Mouse (Mus musculus) MEL (cell line): ENCODE measurements at regions not wholly inside any gene's neighbourhood (a gene's known extent, or its start where the extent isn't known, plus 50 kb on each side); places are given as distances from the start of the nearest gene placed in this dataset.

Experiments used
- DNase-seq: peaks from one replicate; pipeline ENCODE4 v3.0.0; 2011; ENCODE audit warnings: low read depth, low spot score
- H3K27ac ChIP-seq: 2 replicates; pipeline ENCODE4 v1.5.1; 2012; ENCODE audit warnings: low read depth, mild to moderate bottlenecking, control low read depth, low read length, moderate library complexity; ENCODE audit not compliant: control insufficient read depth
- H3K27me3 ChIP-seq, 2 experiments: fragments of 150-350 bp in 1 of 2; sonication (generic) in 1 of 2; 2 replicates each; pipeline ENCODE4 v1.6.1; 2012; ENCODE audit warnings: low read length in 2 of 2, mild to moderate bottlenecking in 2 of 2, improper control_type of control experiment in 1 of 2, moderate library complexity in 1 of 2; ENCODE audit not compliant: insufficient read depth in 2 of 2, control insufficient read depth in 1 of 2
- H3K36me3 ChIP-seq, 2 experiments: 2 replicates each; pipeline ENCODE4 v1.6.1; 2012 to 2014; ENCODE audit warnings: low read length in 2 of 2, improper control_type of control experiment in 1 of 2, inconsistent platforms in 1 of 2, mild to moderate bottlenecking in 1 of 2; ENCODE audit not compliant: insufficient read depth in 2 of 2, control insufficient read depth in 1 of 2
- H3K4me1 ChIP-seq, 2 experiments: fragments of 150-350 bp in 1 of 2; sonication (generic) in 1 of 2; 2 replicates each; pipeline ENCODE4 v1.6.1; 2012; ENCODE audit warnings: low read length in 2 of 2, improper control_type of control experiment in 1 of 2, mild to moderate bottlenecking in 1 of 2; ENCODE audit not compliant: insufficient read depth in 2 of 2, control insufficient read depth in 1 of 2
- H3K4me3 ChIP-seq, 2 experiments: fragments of 150-350 bp in 1 of 2; sonication (generic) in 1 of 2; 2 replicates each; pipeline ENCODE4 v1.5.1; 2012; ENCODE audit warnings: low read depth in 2 of 2, low read length in 2 of 2, mild to moderate bottlenecking in 2 of 2, moderate library complexity in 2 of 2, control low read depth in 1 of 2, improper control_type of control experiment in 1 of 2; ENCODE audit not compliant: control insufficient read depth in 1 of 2, insufficient read depth in 1 of 2
- H3K79me2 ChIP-seq: 2 replicates; pipeline ENCODE4 v1.6.1; 2012; ENCODE audit warnings: mild to moderate bottlenecking, low read length, moderate library complexity; ENCODE audit not compliant: control insufficient read depth, poor library complexity, insufficient read depth
- H3K9ac ChIP-seq: 2 replicates; pipeline ENCODE4 v1.6.1; 2012; ENCODE audit warnings: low read depth, mild to moderate bottlenecking, control low read depth, low read length, moderate library complexity; ENCODE audit not compliant: control insufficient read depth, poor library complexity, severe bottlenecking
- H3K9me3 ChIP-seq: fragments of 150-350 bp; sonication (generic); replicated peaks from 2 replicates; pipeline ENCODE4 v1.6.1; 2012; ENCODE audit warnings: mild to moderate bottlenecking, low read length, improper control_type of control experiment, moderate library complexity; ENCODE audit not compliant: insufficient read depth
- CHD1 ChIP-seq: IDR thresholded peaks from 2 replicates; pipeline ENCODE4 v1.6.1; 2012; ENCODE audit warnings: low read depth, mild to moderate bottlenecking, inconsistent platforms, low read length, improper control_type of control experiment
- CHD2 ChIP-seq: IDR thresholded peaks from 2 replicates; pipeline ENCODE4 v1.6.1; 2011; ENCODE audit warnings: low read length, improper control_type of control experiment
- E2F4 ChIP-seq: IDR thresholded peaks from 2 replicates; pipeline ENCODE4 v1.6.1; 2011; ENCODE audit warnings: low read depth, low read length, improper control_type of control experiment, borderline replicate concordance
- ELF1 ChIP-seq: IDR thresholded peaks from 2 replicates; pipeline ENCODE4 v1.6.1; 2014; ENCODE audit warnings: low read depth, mild to moderate bottlenecking, inconsistent platforms, low read length, improper control_type of control experiment, moderate library complexity
- EP300 ChIP-seq, 2 experiments: IDR thresholded peaks; 2 replicates each; pipeline ENCODE4 v1.6.1; 2011; ENCODE audit warnings: improper control_type of control experiment in 2 of 2, low read length in 2 of 2, low read depth in 1 of 2, mild to moderate bottlenecking in 1 of 2
- ETS1 ChIP-seq: IDR thresholded peaks from 2 replicates; pipeline ENCODE4 v1.6.1; 2012; ENCODE audit warnings: low read depth, mild to moderate bottlenecking, inconsistent platforms, low read length, improper control_type of control experiment, moderate library complexity
- GABPA ChIP-seq: IDR thresholded peaks from 2 replicates; pipeline ENCODE4 v1.6.1; 2012; ENCODE audit warnings: low read depth, mild to moderate bottlenecking, inconsistent platforms, low read length, improper control_type of control experiment, moderate library complexity
- HCFC1 ChIP-seq: IDR thresholded peaks from 2 replicates; pipeline ENCODE4 v1.6.1; 2012; ENCODE audit warnings: low read depth, mild to moderate bottlenecking, inconsistent platforms, low read length, improper control_type of control experiment, moderate library complexity
- JUND ChIP-seq: IDR thresholded peaks from 2 replicates; pipeline ENCODE4 v1.6.1; 2011; ENCODE audit warnings: low read depth, mild to moderate bottlenecking, improper control_type of control experiment, low read length
- KAT2A ChIP-seq: conservative IDR thresholded peaks from 2 replicates; pipeline ENCODE4 v1.6.1; 2012; ENCODE audit warnings: low read depth, low read length, improper control_type of control experiment, inconsistent platforms
- MAX ChIP-seq: IDR thresholded peaks from 2 replicates; pipeline ENCODE4 v1.6.1; 2011; ENCODE audit warnings: low read length, improper control_type of control experiment
- MAZ ChIP-seq: IDR thresholded peaks from 2 replicates; pipeline ENCODE4 v1.6.1; 2012; ENCODE audit warnings: low read depth, mild to moderate bottlenecking, inconsistent platforms, low read length, improper control_type of control experiment
- MXI1 ChIP-seq: IDR thresholded peaks from 2 replicates; pipeline ENCODE4 v1.6.1; 2011; ENCODE audit warnings: mild to moderate bottlenecking, low read depth, low read length, improper control_type of control experiment
- MYC ChIP-seq: IDR thresholded peaks from 2 replicates; pipeline ENCODE4 v1.6.1; 2011; ENCODE audit warnings: low read depth, mild to moderate bottlenecking, low read length, improper control_type of control experiment, moderate library complexity
- NELFE ChIP-seq: IDR thresholded peaks from 2 replicates; pipeline ENCODE4 v1.6.1; 2011; ENCODE audit warnings: low read depth, low read length, improper control_type of control experiment
- RAD21 ChIP-seq: IDR thresholded peaks from 2 replicates; pipeline ENCODE4 v1.6.1; 2011; ENCODE audit warnings: mild to moderate bottlenecking, low read depth, low read length, improper control_type of control experiment
- SIN3A ChIP-seq: IDR thresholded peaks from 2 replicates; pipeline ENCODE4 v1.6.1; 2012; ENCODE audit warnings: low read length, improper control_type of control experiment, inconsistent platforms
- SMC3 ChIP-seq: IDR thresholded peaks from 2 replicates; pipeline ENCODE4 v1.6.1; 2011; ENCODE audit warnings: low read depth, low read length, improper control_type of control experiment
- UBTF ChIP-seq: IDR thresholded peaks from 2 replicates; pipeline ENCODE4 v1.6.1; 2012; ENCODE audit warnings: low read depth, mild to moderate bottlenecking, inconsistent platforms, low read length, improper control_type of control experiment, moderate library complexity, borderline replicate concordance; ENCODE audit not compliant: insufficient read depth
- ZMIZ1 ChIP-seq: IDR thresholded peaks from 2 replicates; pipeline ENCODE4 v1.6.1; 2012; ENCODE audit warnings: low read depth, mild to moderate bottlenecking, inconsistent platforms, low read length, improper control_type of control experiment, moderate library complexity
- ZNF384 ChIP-seq: IDR thresholded peaks from 2 replicates; pipeline ENCODE4 v1.6.1; 2012; ENCODE audit warnings: low read depth, mild to moderate bottlenecking, inconsistent platforms, low read length, improper control_type of control experiment

DNA sequence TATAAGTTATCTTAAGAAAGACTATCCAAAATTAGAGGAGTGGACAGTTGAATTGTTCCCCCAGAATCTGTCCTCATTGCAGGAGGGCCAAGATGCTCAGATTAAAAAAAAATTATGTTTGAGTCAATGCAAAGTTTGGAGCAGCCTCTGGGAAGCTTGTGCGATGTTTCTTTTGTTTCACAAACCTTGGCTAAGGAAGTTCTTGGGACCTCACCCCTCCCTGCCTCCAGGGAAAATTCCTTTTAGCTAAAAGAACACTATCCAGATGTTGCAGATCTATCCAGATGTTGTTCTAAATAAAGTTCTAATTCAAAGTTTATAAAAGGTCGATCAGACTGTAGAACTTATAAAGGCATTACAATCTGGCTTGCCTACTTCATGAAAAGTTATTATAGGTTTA, 160.8 kb downstream of the Hira start:
- TF ChIP-seq RAD21 (no peak), MAZ (no peak)
- H3K27ac ChIP-seq = no peak overlapping the region
- H3K27me3 ChIP-seq = no peaks in the 10 kb centered on the region; a peak in 1 of 4 replicates
- H3K9me3 ChIP-seq = no peaks in the 10 kb centered on the region
- no peaks in the 10 kb centered on the region for H3K36me3 ChIP-seq
- H3K4me1 ChIP-seq = no peaks in the 10 kb centered on the region
- DNase-seq = no peak
- no peak overlapping the region for H3K4me3 ChIP-seq
- no peaks in the 10 kb centered on the region for H3K79me2 ChIP-seq
- no peak overlapping the region for H3K9ac ChIP-seq

DNA sequence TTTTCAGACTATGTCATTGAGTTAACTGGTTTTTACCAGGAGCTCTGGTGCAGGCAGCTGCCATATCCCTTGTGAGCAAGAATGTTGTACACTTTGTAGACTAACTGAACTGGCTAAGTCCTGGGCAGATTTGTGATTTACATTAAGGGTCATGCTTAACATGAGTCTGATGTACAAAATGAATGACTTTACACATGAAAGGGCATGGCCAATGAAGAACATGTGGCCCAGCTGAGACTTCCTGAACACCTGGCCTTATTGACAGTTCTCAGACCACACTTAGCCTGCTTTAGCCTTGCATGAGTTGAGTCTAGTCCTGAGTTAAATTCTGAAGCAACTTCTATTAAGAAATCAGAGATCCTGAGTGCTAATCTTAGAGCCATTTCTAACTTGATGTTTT, 176.0 kb downstream of the Hira start:
- Histone ChIP-seq H3K27ac (no peak overlapping the region), H3K9ac (no peak overlapping the region), H3K9me3 (no peaks in the 10 kb centered on the region), H3K4me3 (no peak overlapping the region), H3K27me3 (peaks cover 0 to 3% of the 10 kb centered on the region in 2 experiments; a peak in 1 of 4 replicates), H3K36me3 (no peaks in the 10 kb centered on the region), H3K4me1 (no peaks in the 10 kb centered on the region), H3K79me2 (no peaks in the 10 kb centered on the region)
- TF ChIP-seq ELF1 = no peak
- no peak for TF ChIP-seq SMC3
- no peak for TF ChIP-seq JUND
- TF ChIP-seq ZMIZ1 = no peak
- no peak for TF ChIP-seq CHD2
- no peak for TF ChIP-seq MYC
- TF ChIP-seq EP300 (IDR thresholded peaks at IDR 0.05; ENCODE audit: low read depth in 1 of 2, low read length in 2 of 2) = no peak
- no peak for TF ChIP-seq E2F4
- TF ChIP-seq KAT2A = no peak
- no peak for TF ChIP-seq UBTF
- TF ChIP-seq MAX = no peak
- TF ChIP-seq GABPA = no peak
- no peak for TF ChIP-seq ETS1
- TF ChIP-seq NELFE = no peak
- no peak for TF ChIP-seq ZNF384
- no peak for DNase-seq

DNA sequence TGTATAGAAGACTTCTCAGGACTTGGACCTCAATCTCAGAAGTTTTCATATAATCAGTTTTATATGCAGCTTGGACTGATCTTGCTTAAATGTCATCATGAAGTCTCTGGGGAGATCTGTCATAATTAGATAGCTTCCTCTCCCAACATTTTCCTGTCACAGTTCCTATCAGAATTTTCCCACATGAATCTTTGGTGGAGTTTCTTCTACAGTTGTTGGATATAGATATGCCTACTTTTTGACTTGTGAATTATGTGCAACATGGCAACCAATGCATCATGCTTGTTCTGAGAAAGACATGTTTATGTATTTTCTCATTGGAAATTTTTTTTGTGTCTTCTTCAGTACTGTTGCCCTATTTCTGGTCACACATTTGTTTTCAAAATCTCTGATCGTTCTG, 183.5 kb downstream of the Hira start:
- DNase-seq = no peak
- Histone ChIP-seq H3K4me1 (no peaks in the 10 kb centered on the region), H3K27me3 (no peaks in the 10 kb centered on the region), H3K79me2 (no peaks in the 10 kb centered on the region), H3K4me3 (no peak overlapping the region), H3K9ac (no peak overlapping the region), H3K36me3 (no peaks in the 10 kb centered on the region), H3K27ac (no peak overlapping the region)
- TF ChIP-seq MAZ (no peak), UBTF (no peak), MXI1 (no peak), ETS1 (no peak), SIN3A (no peak), CHD1 (no peak), HCFC1 (no peak)
- TF ChIP-seq, all 39 proteins: peak for 0
- H3K9me3 ChIP-seq = no peaks in the 10 kb centered on the region
